Mouse (Mus musculus) ovary, postnatal 14 days (tissue): ENCODE data around the gene Mthfr.

Source experiments
- DNase-seq: peaks from one replicate; pipeline ENCODE4 v3.0.0; 2022; ENCODE audit warnings: low spot score

Mthfr gene

DNA sequence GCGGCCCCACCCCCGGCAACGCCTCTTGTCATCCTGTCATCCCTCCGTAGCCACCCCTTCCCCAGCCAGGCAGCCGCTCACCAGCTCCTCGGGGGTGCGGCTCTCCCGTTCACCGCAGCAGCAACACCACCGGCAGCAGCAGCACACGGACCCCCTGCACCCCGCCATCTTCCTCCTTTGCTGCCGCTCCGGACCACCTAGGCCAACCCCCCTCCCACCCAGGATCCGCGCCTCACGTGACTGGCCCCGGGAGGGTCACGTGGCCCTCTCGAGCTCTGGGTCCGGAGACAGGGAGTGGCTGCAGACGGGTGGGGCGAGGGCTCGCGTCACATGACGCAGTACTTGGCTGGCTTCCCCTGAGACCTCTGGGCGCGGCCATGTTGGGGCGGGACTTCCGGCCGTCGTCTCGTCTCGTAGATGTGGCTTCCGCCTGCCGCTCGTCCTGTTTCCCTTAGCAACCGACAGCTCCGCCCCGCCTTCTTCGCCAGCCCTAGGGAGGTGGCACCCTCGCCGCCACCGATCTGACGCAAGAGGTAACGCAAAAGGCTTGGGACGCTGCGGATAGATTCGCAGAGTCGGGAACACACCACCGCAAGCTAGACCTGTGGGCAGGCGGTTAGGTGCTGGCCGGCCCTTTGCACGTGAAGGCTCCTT lies at the start of gene Mthfr, which contains the start of gene Clcn6:
Gene Mthfr, plus strand, starts transcription at position 478 of the 654 bp plus-strand sequence.
Gene Clcn6, minus strand, starts transcription at position 222 of the 654 bp plus-strand sequence.
- peak; percentile 100 for DNase-seq

DNA sequence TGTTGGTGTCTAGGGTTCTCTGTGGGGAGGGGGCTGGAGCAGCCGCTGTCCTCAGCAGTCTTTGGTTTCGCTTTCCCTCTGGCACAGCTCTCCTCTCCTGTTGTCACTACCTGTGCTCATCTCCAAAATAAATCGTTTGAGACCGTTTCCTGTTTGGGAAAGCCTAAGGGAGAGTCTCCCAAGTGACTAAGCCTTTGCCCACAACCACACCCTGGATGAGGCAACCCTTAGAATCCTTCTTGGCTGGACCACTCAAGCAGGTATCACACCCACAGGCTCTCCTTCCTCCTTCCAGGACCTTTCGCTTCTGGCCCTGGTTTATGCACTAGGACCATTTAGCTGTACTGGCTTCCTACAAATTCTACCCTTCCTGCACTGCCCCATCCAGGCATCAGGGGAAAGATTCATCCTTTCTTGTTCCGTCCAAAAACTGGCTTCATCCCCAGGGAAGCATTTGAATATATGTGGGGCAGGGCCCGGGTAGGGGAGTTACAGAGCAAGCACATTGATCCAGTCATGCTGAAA lies 45.2 kb upstream of the Mthfr start:
- no peak for DNase-seq

DNA sequence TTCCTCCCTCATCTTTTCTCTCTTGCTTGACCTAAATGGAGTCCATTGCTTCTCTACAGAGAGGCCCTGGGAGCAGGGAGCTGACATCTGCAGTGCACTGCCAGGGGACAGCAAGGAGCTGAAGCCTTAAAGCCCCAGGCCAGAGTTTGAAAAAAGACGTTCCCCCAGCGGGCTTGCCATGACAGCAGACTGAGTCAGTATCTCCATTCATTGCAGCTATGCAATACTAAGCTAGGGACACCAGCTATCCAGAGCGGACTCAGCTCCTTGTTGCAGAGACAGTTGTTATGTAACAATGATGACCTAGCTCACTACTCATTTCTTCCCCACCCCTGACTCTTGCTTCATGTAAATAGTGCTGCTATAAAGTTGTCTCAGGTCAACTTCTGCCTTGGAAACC lies 43.6 kb upstream of the Mthfr start:
- DNase-seq = no peak

- no peak for DNase-seq
These were observed 38.6 kb upstream of the Mthfr start, which contains the start of gene Nppa for GRCm38 (mm10) chr4:148000202-148000772. Gene Nppa, plus strand, starts transcription at chr4:148000722.

GRCm38 (mm10) chr4:148001013-148001789 lies 37.7 kb upstream of the Mthfr start:
- DNase-seq = no peak

DNA sequence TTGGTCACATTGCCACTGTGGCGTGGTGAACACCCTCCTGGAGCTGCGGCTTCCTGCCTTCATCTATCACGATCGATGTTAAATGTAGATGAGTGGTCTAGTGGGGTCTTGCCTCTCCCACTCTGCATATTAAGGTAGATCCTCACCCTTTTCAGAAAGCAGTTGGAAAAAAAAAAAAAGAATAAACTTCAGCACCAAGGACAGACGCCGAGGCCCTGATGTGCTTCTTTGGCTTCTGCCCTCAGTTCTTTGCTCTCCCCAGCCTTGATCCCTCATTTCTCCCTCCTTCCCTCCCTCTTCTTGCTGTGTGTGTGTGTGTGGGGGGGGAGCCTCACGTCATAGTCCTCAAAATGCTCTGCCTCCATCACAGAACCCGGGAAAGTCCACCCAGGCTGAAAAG lies 37.0 kb upstream of the Mthfr start:
- no peak for DNase-seq

GRCm38 (mm10) chr4:148004361-148004760 lies 34.5 kb upstream of the Mthfr start:
- DNase-seq = no peak

GRCm38 (mm10) chr4:148008412-148008811 lies 30.5 kb upstream of the Mthfr start:
- peak; percentile 18 for DNase-seq

- DNase-seq = no peak
These were observed 29.2 kb upstream of the Mthfr start for GRCm38 (mm10) chr4:148009641-148010040.

- DNase-seq = no peak
These were observed 27.5 kb upstream of the Mthfr start for GRCm38 (mm10) chr4:148011332-148011731.

- DNase-seq = no peak
These were observed 26.7 kb upstream of the Mthfr start for GRCm38 (mm10) chr4:148012216-148012615.

DNA sequence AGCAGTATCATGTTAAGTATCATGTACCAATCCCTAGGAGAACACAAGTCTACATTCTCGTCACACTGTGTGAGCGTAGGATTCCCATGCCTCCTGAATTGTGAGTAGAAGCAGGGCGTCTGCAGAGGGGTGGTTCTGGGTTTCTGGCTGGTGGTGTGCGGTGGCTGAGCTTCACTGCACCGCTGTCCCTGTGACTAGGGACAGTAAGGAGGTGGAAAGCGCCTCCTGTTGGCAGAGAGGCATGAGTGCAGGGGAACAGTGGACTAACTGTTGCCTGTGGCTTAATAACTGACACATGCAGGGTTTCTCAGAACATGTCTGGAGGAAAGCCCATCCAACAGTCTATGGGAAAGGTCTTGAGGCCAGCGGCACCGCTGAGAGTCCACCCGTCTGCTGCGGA lies 23.5 kb upstream of the Mthfr start:
- DNase-seq = no peak

- no peak for DNase-seq
These were observed 21.9 kb upstream of the Mthfr start for GRCm38 (mm10) chr4:148016981-148017380.

- no peak for DNase-seq
These were observed 20.5 kb upstream of the Mthfr start for GRCm38 (mm10) chr4:148018410-148018809.

DNA sequence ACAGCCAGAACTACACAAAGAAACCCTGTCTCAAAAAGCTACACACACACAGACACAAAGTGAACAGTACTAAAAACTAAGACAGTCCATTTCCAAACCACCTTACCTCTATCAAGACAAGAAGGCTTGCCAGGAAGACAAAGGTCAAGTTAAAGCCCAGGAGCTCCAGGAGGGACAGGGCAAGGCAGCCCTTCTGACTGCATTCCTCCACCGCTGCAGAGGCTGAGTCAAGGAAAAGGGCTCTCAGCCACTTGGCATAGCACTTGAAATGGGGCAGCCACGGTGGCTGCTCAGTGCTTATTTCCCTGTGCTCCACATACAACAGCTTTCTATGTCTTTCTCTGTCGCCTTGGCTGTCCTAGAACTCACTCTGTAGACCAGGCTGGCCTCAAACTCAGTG lies 14.9 kb upstream of the Mthfr start:
- DNase-seq = no peak

DNA sequence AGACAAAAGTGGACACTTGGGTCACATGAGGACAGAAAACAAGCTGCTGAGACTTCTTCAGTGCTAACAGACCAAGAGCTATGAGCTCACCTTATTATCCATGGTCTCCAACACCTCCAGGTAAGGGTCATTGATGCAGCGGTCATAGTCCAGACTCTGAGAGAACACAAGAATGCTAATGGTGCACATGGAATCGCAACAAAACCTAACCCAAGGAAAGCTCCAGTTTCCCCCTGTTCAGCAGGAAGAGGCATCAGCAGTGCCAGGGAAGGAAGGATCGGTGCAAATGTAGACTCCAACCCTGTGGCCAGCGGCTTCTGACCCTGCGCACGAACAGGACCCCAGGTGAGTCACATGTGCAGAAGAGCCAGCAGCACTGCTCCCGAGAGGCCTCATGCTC lies 9.6 kb upstream of the Mthfr start:
- DNase-seq = no peak

DNA sequence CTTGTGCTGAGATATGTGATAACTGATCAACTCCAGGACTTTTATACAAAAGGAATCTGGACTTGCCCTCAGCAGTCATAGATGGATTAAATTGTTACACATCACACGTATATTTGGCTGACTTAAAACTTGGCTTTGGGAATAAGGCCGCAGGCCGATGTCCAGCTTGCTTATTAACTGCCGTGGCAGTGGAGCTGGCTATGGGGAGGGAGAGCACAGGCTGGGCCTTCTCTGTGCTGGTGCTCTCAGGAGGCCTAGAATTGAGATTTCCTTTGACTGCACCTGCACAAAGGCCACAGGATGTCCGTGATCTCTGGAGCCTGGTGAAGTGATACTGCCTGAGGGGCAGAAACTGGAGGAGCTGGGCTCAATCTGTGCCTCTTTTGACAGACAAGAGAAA lies 8.4 kb upstream of the Mthfr start:
- no peak for DNase-seq

DNA sequence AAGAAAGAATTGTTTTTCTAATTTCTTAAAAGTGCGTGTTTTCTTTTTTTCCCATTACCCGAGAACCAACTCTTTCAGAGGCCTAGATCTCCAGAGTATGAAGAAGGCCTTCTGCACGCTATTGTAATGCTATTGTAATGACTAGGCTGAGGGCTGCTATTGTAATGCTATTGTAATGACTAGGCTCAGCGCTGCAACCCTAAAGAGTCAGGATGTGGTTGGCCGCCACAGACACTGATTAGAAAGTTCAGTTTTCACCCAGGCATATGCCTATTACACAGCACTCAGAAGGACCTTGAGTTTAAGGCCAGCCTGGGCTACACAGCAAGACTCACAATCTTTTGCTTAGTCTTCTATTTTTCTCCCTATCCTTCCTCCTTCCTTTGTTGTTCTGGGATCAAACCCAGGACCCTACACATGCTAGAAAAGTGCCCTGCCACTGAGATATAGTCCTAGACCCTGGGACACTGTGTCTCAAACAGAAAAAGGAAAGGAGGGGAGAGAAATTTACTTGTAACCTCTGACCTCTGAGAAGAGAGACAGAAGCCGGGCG lies 4.9 kb upstream of the Mthfr start:
- no peak for DNase-seq

- DNase-seq = no peak
These were observed 3.4 kb upstream of the Mthfr start for GRCm38 (mm10) chr4:148035440-148035839.

DNA sequence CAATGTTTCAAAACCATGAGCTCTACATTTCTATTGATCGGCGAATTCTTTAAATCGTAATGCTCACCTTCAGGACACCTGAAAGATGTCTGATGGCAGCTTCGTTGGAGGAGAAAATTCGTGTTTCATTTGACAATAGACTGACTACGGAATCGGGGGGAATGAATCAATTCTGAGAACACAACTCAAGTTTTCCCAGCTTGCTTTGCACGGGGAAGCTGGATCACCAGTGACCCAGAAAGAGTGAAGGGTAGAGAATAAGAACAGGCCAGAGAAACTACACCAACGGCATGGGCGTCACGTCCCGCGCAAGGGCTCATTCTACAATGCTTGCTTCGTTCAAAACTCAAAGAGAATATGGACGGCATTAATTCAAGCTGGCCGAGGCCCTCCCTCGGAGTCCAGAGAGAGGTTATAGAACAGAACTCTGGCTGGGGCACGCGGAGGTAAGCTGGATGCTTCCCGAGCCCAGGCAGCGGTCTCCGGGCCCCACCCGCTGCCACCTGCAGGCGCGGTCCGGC lies 738 bp upstream of the Mthfr start:
- no peak for DNase-seq

DNA sequence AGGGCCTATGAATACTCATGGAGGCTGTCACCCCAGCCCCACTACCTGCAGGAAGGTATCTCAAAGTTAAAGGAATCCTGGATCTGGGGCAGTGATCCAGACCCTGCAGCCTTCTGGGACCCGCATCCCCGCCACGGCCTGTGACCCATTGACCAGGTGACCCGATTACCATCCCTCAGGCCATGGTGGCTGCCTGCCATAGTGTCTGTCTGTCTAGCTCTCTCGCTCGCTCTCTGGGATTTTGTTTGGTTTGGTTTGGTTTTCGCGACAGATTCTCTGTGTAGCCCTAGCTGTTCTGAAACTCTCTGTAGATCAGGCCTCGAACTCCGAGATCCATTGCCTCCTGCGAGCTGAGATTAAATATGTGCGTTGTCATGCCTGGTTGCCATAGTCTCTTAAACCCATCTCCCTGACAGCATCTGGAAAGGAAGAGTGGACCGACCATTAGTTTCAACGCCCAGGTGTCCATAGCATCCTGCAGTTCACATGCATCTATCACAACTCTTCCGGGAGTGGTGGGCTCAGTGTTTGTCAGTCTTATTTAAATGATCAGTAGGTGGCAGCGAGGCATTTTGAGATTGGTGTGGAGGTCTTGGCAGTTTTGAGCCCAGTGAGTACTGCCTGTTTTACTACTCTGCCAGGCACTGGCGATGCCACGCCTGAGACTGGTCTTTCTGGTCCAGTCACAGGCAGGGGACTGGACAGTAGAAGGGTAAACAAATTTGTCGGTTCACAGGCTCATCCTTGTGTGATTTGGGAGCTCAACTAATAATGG lies 564 bp downstream of the Mthfr start:
- DNase-seq = no peak
